Mouse (Mus musculus) bone marrow macrophage, adult 2 months (primary cell): ENCODE measurements around the gene Iapp.
"Not testable (repeated sequence)": the region's sequence is repeated elsewhere in the genome, so short reads cannot be mapped to it uniquely, and the experiment has no call there.

ENCODE experiments used
- CTCF ChIP-seq: IDR thresholded peaks from 2 replicates; pipeline ENCODE4 v1.5.1; 2012; ENCODE audit warnings: low read depth, mild to moderate bottlenecking, low read length, moderate library complexity
- POLR2A ChIP-seq: IDR thresholded peaks from 2 replicates; pipeline ENCODE4 v1.6.1; 2012; ENCODE audit warnings: mild to moderate bottlenecking, low read depth, low read length, borderline replicate concordance

GRCm38 (mm10) chr6:142250738-142251307 lies 47.4 kb upstream of the Iapp start:
- not testable (repeated sequence) for TF ChIP-seq CTCF, POLR2A
